Mouse (Mus musculus) intestine, embryonic 16.5 days (tissue): ENCODE measurements at regions not wholly inside any gene's neighbourhood (a gene's known extent, or its start where the extent isn't known, plus 50 kb on each side); places are given as distances from the start of the nearest gene placed in this dataset.

ENCODE experiments used
- ATAC-seq: fragments of 200-750 bp; cut with Nextera tagmentation; 2 replicates; pipeline ENCODE4 v1.8.0; 2017; ENCODE audit warnings: moderate TSS enrichment, moderate library complexity
- H3K27ac ChIP-seq: fragments of 300-500 bp; sonication (generic); 2 replicates; pipeline ENCODE4 v1.5.1; 2014; ENCODE audit warnings: mild to moderate bottlenecking, low read length
- H3K27me3 ChIP-seq: fragments of 300-500 bp; sonication (generic); replicated peaks from 2 replicates; pipeline ENCODE4 v1.6.1; 2014; ENCODE audit warnings: low read length, control low read depth, mixed read lengths; ENCODE audit not compliant: control insufficient read depth, insufficient read depth
- H3K36me3 ChIP-seq: fragments of 300-500 bp; sonication (generic); 2 replicates; pipeline ENCODE4 v1.6.1; 2014; ENCODE audit warnings: low read length, control low read depth; ENCODE audit not compliant: control insufficient read depth, insufficient read depth
- H3K4me1 ChIP-seq: fragments of 300-500 bp; sonication (generic); 2 replicates; pipeline ENCODE4 v1.6.1; 2014; ENCODE audit warnings: low read length, control low read depth, mixed read lengths; ENCODE audit not compliant: control insufficient read depth, insufficient read depth
- H3K4me2 ChIP-seq: fragments of 300-500 bp; sonication (generic); 2 replicates; pipeline ENCODE4 v1.6.1; 2014; ENCODE audit warnings: low read depth, low read length, control low read depth
- H3K4me3 ChIP-seq: fragments of 300-500 bp; sonication (generic); 2 replicates; pipeline ENCODE4 v1.5.1; 2014; ENCODE audit warnings: mild to moderate bottlenecking, low read length
- H3K9ac ChIP-seq: fragments of 300-500 bp; sonication (generic); 2 replicates; pipeline ENCODE4 v1.6.1; 2014; ENCODE audit warnings: low read depth, low read length
- H3K9me3 ChIP-seq: fragments of 300-500 bp; sonication (generic); 2 replicates; pipeline ENCODE4 v1.6.1; 2016; ENCODE audit warnings: low read length, control low read depth; ENCODE audit not compliant: control insufficient read depth
- WGBS: fragments of 180-500 bp; shearing (Covaris S2); extraction: QIAGEN DNeasy Blood & Tissue Kit; methylation state at CpG from one replicate; pipeline ENCODE4 v1.1.7; 2014; 5-methylcytosine and 5-hydroxymethylcytosine counted together

DNA sequence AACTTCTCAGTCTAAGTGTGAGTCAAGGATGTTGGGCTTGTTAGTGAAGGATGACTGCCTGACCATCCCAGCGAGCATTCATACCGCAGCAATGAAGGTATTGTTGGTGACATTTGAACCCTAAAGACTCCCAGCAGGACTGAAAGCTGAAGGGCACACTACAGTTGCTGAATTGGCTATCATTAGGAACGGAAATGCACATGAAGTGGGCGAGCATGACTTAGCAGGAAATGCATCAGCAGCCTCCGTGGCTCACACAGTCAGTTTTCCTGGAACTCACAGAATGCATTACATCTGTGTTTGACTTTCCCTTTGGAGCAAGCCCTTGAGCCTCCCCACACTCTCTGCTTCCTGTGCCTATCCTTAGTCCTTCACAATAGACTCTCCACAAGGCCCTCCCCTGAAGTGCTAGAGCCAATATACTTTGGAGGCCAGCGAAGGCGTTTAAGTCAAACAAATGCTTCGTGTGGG is 63.9 kb downstream of the Tmco5 start:
- Histone ChIP-seq H3K9me3 (no peaks in the 10 kb centered on the region), H3K36me3 (no peaks in the 10 kb centered on the region), H3K9ac (no peak overlapping the region), H3K4me1 (0 out of 2 replicates have a peak, but pooled peaks cover 3% of the 10 kb centered on the region), H3K27ac (peak overlapping the region; percentile 65), H3K4me2 (no peak overlapping the region), H3K27me3 (no peaks in the 10 kb centered on the region), H3K4me3 (no peak overlapping the region)
- WGBS, result 48% methylated on average over 8 of the region's 8 CpGs
- peak; percentile 42; the same call in 1 of the 2 replicates for ATAC-seq

DNA sequence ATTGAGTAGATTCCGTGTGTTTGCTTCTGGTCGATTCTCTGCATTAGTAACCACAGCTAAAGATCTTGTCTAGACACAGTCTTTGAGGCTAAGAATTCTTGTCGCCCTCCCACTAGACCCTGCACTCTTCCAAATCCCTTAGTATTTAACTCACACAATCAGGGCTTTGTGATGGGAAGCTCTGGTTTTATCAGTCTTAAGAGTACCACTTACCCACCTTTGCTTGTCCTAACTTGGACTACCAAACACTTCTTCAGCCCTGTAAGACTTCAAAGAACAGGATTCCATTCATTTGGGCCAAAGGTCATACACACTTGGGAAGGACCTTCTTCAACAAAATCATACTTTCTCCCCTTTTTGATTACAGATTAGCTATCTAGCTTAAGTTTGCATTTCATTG is 70.0 kb downstream of the Tmco5 start:
- H3K4me2 ChIP-seq, result no peak overlapping the region
- no peaks in the 10 kb centered on the region for H3K9me3 ChIP-seq
- no peaks in the 10 kb centered on the region for H3K4me1 ChIP-seq
- 73% methylated on average over 3 of the region's 3 CpGs for WGBS
- no peaks in the 10 kb centered on the region for H3K27me3 ChIP-seq
- no peak overlapping the region for H3K9ac ChIP-seq
- H3K27ac ChIP-seq, result no peak overlapping the region
- H3K4me3 ChIP-seq, result no peak overlapping the region
- no peaks in the 10 kb centered on the region for H3K36me3 ChIP-seq
- no peak for ATAC-seq

DNA sequence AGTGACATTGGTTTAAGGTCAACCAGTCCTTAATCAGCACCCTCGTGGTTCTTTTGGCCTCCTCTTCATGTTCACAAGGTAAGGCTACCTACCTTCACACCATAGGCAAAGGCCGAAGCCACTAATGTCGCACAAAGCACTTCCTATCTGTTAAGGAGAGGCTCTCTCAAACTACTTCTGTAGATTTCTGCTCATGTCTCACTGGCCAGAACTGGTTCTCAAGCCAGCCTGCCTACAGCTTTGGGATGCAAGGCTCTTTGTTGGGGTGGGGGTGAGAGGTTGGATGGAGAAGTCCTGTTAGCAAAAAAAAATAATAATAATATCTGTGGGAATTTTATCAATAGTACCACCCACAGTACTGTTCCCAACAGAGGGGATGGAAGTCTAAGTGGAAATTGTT is 71.2 kb downstream of the Tmco5 start:
- Histone ChIP-seq H3K4me3 (no peak overlapping the region), H3K9me3 (no peaks in the 10 kb centered on the region), H3K27ac (no peak overlapping the region), H3K36me3 (no peaks in the 10 kb centered on the region), H3K27me3 (no peaks in the 10 kb centered on the region), H3K9ac (no peak overlapping the region), H3K4me1 (no peaks in the 10 kb centered on the region), H3K4me2 (no peak overlapping the region)
- 81% methylated on average over 3 of the region's 3 CpGs for WGBS
- no peak for ATAC-seq

DNA sequence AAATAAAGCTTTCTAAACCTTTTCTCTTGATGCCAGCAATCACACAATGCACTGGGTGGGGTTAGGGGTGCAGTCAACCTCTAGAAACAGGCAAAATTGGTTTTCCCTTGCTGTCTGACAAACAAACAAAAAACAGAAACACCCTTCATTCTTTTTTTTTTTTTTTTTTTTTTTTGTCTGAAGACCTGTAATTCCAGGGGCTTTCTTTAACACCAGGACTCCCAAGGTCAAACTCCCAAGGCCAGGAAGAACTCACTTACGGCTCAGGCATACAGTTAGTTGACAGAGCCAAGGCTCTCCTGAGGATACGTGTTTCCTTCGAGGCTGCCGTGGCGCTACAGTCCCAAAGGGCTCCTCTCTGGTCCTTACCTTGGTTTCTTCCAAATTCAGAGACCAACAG is 71.7 kb downstream of the Tmco5 start:
- Histone ChIP-seq H3K36me3 (no peaks in the 10 kb centered on the region), H3K4me2 (no peak overlapping the region), H3K9me3 (no peaks in the 10 kb centered on the region), H3K27me3 (no peaks in the 10 kb centered on the region), H3K4me1 (no peaks in the 10 kb centered on the region), H3K9ac (no peak overlapping the region), H3K4me3 (no peak overlapping the region), H3K27ac (no peak overlapping the region)
- WGBS, result 81% methylated on average over 5 of the region's 5 CpGs
- ATAC-seq, result no peak

DNA sequence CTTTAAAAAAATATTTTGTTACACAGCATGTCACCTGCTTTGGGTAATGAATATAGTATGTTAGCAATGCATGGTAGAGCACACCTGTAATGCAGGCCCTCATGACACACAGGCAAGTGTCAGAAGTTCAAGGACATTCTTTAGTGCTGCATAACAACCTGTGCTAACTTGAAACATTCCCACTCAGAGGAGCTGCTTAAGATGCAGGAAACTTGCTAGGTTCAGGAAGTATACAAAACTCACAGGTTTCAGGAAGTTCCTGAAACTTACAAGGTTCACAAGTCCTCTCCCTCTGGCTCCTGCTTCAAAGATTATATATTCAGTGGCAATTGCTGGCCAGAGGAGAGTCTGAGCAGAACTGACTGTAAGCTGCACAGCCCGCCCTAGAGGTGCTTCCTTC is 73.0 kb downstream of the Tmco5 start:
- WGBS, result 95% methylated on average over 1 of the region's 1 CpGs
- Histone ChIP-seq H3K36me3 (no peaks in the 10 kb centered on the region), H3K9ac (no peak overlapping the region), H3K9me3 (no peaks in the 10 kb centered on the region), H3K27me3 (no peaks in the 10 kb centered on the region), H3K27ac (no peak overlapping the region), H3K4me2 (no peak overlapping the region), H3K4me3 (no peak overlapping the region), H3K4me1 (no peaks in the 10 kb centered on the region)
- ATAC-seq, result no peak

DNA sequence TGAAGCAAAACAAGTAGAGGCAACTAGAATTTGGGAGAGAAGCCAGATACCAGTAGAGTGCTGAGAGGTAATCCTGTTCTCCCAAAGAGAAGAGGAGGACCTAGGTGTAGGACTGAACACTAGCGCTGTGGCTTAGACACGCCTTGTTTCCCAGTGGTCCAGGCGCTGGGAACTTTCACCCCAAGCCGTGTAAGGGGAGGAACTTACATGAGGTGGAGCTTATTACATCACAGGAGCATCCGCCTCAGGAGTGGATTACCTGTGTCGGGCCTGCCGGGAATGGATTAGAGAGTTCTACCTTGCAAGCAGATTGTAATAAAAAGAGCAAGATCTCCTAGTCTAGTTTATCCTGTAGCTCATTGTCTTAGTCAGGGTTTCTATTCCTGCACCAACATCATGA is 75.8 kb downstream of the Tmco5 start:
- Histone ChIP-seq H3K27ac (no peak overlapping the region), H3K4me3 (no peak overlapping the region), H3K4me2 (no peak overlapping the region), H3K9ac (no peak overlapping the region), H3K36me3 (no peaks in the 10 kb centered on the region), H3K27me3 (no peaks in the 10 kb centered on the region), H3K4me1 (no peaks in the 10 kb centered on the region), H3K9me3 (no peaks in the 10 kb centered on the region)
- whole genome bisulfite sequencing, result 89% methylated on average over 7 of the region's 7 CpGs
- no peak for ATAC-seq

DNA sequence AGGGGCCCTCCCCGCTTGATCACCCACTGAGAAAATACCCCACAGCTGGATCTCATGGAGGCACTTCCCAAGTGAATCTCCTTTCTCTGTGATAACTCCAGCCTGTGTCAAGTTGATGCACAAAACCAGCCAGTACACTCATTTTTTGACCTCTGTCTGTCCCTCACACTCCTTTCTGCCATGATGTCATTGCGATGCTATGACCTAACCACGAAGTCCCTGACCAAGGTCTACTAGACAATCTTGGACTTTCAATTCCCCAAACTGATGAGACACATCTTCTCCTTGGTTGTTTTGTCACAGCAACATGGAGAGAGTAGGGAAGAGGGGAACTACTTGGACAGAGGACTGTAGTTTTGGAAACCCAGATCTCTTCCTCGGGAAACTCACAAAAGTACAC is 76.4 kb downstream of the Tmco5 start:
- no peaks in the 10 kb centered on the region for H3K36me3 ChIP-seq
- H3K9ac ChIP-seq, result no peak overlapping the region
- ATAC-seq, result no peak
- no peak overlapping the region for H3K4me3 ChIP-seq
- no peak overlapping the region for H3K27ac ChIP-seq
- 87% methylated on average over 4 of the region's 4 CpGs for WGBS
- no peak overlapping the region for H3K4me2 ChIP-seq
- no peaks in the 10 kb centered on the region for H3K9me3 ChIP-seq
- H3K4me1 ChIP-seq, result no peaks in the 10 kb centered on the region
- no peaks in the 10 kb centered on the region for H3K27me3 ChIP-seq

DNA sequence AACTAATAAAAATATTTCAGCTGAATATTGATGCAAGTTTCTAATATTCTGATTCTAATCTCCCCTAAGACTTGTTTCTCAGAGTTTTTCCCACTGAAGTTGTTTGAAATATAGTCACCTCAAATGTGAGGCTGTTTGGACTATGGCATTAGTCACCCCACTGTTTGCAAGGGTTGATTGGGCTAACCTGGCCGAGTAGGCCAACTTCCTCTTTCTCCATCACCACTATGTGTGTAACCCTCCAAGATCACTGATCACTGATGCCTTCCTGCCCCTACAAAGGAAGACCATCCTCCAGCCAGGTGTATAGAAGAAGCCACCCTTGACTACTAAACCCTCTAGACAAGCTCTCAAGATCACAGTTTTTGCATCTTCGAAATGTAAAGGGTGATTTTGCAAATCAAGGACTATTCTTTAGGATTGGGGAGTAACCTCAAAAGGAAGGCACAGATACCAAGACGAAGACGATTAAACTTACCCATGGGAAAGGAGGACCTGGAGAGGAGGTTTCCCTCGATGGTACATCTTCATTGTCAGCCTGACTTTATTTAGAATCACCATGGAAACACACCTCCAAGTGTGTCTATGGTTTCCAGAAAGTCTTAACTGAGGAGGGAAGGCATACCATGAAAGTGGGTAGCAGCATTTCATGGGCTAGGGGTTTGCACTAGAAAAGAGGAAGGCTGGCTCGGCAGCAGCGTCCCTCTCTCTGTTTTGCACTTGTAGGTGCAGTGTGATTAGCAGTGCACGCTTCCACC is 84.8 kb downstream of the Tmco5 start:
- 81% methylated on average over 8 of the region's 8 CpGs for WGBS
- no peak overlapping the region for H3K4me3 ChIP-seq
- no peaks in the 10 kb centered on the region for H3K27me3 ChIP-seq
- H3K36me3 ChIP-seq, result no peaks in the 10 kb centered on the region
- H3K4me1 ChIP-seq, result no peaks in the 10 kb centered on the region
- no peak overlapping the region for H3K4me2 ChIP-seq
- no peaks in the 10 kb centered on the region for H3K9me3 ChIP-seq
- no peak overlapping the region for H3K27ac ChIP-seq
- no peak overlapping the region for H3K9ac ChIP-seq
- ATAC-seq, result no peak

DNA sequence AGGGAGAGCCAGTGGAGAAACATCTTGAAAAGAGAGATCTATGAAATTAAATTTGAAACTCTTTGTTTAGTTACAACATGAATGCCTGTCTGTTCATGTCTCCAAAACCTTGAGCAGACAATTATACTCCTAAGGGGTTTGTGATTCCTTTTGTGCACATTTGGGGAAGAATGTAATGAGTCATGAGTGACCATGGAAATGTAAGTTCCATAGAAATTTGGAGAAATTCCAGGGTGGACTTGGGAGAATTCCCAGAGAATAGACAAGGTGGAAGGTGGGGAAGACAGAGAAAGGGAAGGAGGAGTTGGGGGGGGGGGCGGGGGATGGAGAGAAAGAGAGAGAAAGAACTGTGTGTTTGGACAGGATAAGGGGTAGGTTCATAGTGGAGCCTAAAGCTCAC is 87.8 kb downstream of the Tmco5 start:
- Histone ChIP-seq H3K9ac (no peak overlapping the region), H3K27me3 (no peaks in the 10 kb centered on the region), H3K36me3 (no peaks in the 10 kb centered on the region), H3K4me1 (no peaks in the 10 kb centered on the region), H3K4me2 (no peak overlapping the region), H3K4me3 (no peak overlapping the region), H3K9me3 (no peaks in the 10 kb centered on the region), H3K27ac (no peak overlapping the region)
- no CpG with 5 or more reads among the region's 1 CpGs for WGBS
- no peak for ATAC-seq
